Mouse (Mus musculus) left cerebral cortex, postnatal 10 days (tissue): ENCODE data around the gene Yeats2. TPM values are rescaled to one million over a fixed set of nuclear protein-coding genes. Genes with fewer than 3 reads are reported as not detected.

ENCODE experiments used
- DNase-seq, 2 experiments: peaks; one replicate each; pipeline ENCODE4 v3.0.0; 2021 to 2022; ENCODE audit warnings: low spot score in 2 of 2, mixed read lengths in 1 of 2; ENCODE audit errors: extremely low spot score in 1 of 2
- intact Hi-C: fragments of 180-260 bp; cut with DNase I; formaldehyde crosslinking; loops from one replicate; pipeline ENCODE4 v1.15.1; 2025
- total RNA-seq, 2 experiments: library from RNA; stranded (reverse); gene quantifications; 2 replicates each; pipeline ENCODE4 v1.2.3; 2021

Yeats2 gene
- total RNA-seq, 2 experiments from 2014 or later = 44.2 to 47.2 TPM

- intact Hi-C loops = loop anchor here (10.0 kb wide), 1 partner anchor 455 kb away; no protein-coding TSS in a partner anchor
- DNase-seq = no peak
Measured at GRCm38 (mm10) chr16:20179406-20180175, 38.7 kb downstream of the Yeats2 start.

DNA sequence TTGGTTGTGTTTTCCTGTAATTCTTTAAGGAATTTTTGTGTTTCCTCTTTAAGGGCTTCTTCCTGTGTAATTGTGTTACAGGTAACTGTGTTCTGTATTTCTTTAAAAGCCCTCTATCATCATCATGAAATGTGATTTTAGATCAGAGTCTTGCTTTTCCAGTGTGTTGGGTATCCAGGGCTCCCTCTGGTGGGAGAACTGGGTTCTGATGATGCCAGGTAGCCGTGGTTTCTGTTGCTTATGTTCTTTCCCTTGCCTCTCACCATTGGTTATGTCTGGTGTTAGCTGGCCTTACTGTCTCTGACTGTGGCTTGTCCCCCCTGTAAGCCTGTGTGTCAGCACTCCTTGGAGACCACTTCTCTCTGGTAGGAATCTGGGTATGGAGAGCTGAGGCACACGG is 44.5 kb downstream of the Yeats2 start:
- DNase-seq = no peak
- intact Hi-C loops = loop anchor here (10.0 kb wide), 1 partner anchor 461 kb away; no protein-coding TSS in a partner anchor

DNA sequence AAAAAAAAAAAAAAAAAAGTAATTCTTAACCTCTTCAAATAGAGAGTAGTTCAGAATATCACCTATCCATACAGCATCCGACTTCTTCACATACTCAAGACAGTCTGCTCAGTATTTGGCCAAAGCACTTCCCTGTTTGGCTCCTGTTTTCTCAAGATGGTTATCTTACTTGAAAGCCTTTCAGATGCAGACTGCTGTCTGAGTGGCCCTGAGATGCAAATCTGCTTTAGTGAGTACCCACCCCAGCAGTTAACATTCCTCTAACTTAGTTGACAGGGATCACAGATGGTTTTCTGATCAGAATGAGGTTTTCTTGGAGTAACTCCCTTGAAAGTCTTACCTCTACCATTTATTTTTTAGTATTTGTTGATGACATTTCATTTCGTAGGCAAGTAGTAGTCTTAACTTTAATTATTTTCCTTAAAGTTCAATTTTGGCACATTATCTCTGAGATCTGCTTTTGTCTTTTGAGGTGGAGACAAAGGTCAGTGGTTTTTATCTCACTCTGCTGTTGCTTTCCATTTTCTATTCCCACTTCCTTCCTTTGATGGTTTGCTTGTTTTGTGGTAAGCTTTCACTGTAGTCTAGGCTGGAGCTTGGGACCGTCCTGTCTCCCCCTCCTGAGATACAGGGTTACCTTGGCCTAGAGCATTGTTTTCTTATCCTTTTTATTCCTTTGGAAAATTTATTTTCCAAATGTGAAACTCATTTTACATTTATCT is 50.5 kb downstream of the Yeats2 start:
- intact Hi-C loops = no loop called here
- DNase-seq = no peak

- intact Hi-C loops = no loop called here
Measured at GRCm38 (mm10) chr16:20192043-20192442, 51.2 kb downstream of the Yeats2 start.

DNA sequence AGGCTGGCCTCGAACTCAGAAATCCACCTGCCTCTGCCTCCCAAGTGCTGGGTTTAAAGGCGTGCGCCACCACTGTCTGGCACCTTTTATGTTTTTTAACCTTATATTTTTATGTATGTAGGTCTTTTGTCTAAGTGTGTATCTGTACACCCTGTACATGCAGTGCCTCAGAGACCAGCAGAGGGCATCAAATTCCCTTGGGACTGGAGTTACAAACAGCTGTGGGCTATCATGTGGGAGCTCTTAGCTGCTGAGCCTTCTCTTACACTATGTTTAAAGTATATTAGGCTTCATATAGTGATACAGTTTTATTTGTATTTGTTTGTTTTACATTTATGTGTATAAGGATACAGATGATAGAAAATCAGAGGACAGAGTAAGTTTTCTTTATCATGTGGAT is 54.7 kb downstream of the Yeats2 start:
- peak in 1 of 2 experiments; percentile 42 for DNase-seq
- intact Hi-C loops = no loop called here

More at GRCm38 (mm10) chr16:20192043-20192442, 51.2 kb downstream of the Yeats2 start:
- no peak for DNase-seq

GRCm38 (mm10) chr16:20196962-20197361 is 56.1 kb downstream of the Yeats2 start:
- no peak for DNase-seq
- intact Hi-C loops = no loop called here

DNA sequence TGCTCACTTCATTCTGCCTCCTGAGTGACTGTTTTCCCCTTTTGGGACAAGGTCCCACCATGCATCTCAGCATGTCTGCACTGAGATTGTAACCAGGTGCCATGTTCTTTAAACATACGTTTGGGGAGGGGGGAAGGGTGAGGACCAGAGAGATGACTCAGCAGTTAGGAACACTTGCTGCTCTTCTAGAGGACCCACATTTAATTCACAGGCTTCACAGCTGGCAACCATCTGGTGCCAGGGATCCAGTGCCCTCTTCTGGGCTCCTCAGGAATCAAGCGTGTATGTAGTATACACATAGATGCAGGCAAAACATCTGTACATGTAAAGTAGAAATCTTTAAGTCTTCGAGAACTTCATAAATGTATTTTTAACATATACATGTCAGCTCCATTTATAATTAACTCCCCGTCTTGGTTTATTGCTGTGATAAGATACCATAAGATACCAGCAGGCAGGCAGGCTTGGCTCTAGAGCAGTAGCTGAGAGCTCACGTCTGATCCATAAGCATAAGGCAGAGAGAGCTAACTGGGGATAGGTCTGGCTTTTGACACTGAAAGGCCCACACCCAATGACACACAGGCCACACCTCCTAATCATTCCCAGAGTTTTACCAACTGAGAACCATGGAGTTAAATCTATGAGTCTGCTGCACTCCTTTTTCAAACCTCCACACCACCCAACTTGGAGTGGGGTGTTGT is 58.8 kb downstream of the Yeats2 start:
- intact Hi-C loops = no loop called here
- no peak for DNase-seq

DNA sequence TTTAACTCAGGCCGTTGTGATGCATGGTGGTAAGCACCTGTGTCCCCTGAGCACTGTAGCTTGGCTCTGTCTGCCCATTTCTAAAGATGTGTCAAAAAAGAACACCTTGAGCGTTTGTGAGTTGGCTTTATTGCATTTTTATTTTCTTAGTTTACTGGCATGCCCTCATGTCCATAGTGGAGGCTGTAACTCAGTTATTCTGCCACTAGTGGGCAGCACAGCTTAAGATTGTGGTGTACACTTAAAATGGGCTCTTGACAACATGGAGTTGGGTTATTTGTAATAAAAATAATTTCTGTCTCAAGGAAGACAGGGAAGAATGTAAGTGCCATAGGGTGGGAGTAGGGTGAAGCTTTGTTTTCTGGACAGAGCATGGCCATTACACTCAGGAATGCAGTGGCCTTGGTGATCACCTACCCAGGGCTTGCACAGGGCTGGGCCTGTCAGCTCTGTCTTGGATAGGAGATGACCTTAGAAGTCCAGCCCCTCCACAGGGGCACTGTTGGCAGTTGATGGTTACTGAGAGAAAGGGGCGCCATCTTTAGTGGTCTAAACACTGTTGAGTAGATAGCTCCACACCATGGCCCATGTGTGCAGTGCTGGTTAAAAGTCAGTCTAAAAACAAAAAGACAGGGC is 72.8 kb downstream of the Yeats2 start:
- intact Hi-C loops = no loop called here
- DNase-seq = peak in 1 of 2 experiments; percentile 49

GRCm38 (mm10) chr16:20222726-20223125 is 81.9 kb downstream of the Yeats2 start:
- no peak for DNase-seq
- intact Hi-C loops = no loop called here

GRCm38 (mm10) chr16:20226676-20227075 is 85.8 kb downstream of the Yeats2 start:
- no peak for DNase-seq
- intact Hi-C loops = no loop called here

- no peak for DNase-seq
- intact Hi-C loops = no loop called here
Measured at GRCm38 (mm10) chr16:20227504-20227903, 86.6 kb downstream of the Yeats2 start.

DNA sequence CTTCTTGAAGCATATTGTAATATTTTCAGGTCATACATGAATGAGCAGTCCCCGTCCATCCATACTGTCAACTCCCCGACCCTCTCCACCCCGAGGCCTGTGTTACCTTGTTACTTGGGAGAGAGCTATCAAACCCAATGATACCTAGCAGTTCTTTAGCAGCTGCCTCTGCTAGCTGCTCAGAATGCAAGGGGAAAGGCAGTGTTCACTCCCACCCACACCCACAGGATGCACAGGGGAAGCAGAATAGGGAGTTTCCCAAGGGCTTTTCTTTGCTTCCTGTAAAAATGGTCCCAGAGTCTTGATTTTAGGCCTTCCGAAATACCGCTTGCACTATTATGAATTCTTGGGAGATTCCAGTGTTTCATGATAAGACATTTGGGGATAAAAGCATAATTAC is 87.3 kb downstream of the Yeats2 start:
- intact Hi-C loops = no loop called here
- DNase-seq = no peak

- intact Hi-C loops = no loop called here
- DNase-seq = no peak
Measured at GRCm38 (mm10) chr16:20234406-20234805, 93.5 kb downstream of the Yeats2 start.

DNA sequence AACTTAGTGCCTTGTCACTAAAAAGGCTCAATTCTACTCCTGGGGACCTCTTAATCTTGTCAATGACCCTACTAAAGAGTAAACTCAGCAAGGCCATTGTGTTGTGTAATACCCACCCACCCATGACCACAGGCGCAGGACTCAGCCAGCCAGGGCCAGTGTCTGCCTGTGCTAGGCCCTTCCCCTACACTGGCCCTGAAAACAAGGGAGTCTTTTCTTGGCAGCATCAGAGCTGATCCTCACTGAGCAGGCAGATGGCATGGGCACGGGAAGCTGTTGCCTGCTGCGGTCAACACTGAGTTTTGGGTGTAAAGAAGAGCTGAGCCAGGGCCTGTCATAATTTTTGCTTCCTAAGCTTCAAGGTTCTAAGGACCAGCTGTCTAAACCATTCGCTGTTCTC is 96.6 kb downstream of the Yeats2 start:
- intact Hi-C loops = no loop called here
- DNase-seq = no peak

DNA sequence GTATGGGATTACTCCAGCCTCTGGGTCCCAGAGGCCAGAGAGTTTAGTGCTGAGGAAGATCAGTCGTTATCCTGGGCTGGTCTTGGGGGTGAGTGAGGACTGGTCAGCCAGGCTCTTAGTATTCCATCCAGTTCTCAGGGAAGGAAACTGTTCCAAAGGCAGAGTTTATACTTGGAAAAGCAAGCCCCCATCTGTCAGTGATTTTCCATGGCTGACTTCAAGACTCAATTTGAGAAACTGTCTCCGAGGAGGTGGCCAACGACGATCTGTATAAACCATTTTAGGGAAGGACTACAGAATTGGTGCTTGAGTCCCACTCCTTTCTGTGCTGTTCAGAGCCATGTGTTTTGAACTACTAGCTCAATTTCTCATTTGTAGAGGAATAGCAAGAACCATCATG is 97.8 kb downstream of the Yeats2 start:
- intact Hi-C loops = no loop called here

GRCm38 (mm10) chr16:20240468-20241414 is 99.9 kb downstream of the Yeats2 start, which contains the start of gene Map6d1:
Gene Map6d1 (minus strand): TSS chr16:20241358.
- DNase-seq = peak; percentile 33 to 75
- intact Hi-C loops = loop anchor here (5.0 kb wide), 2 partner anchors 37 to 62 kb away; partner anchors contain the start of gene Parl

More for the DNA sequence above, 97.8 kb downstream of the Yeats2 start:
- no peak for DNase-seq

- DNase-seq = no peak
- intact Hi-C loops = no loop called here
Measured at GRCm38 (mm10) chr16:20247103-20247502, 106.2 kb downstream of the Yeats2 start.
